Mouse (Mus musculus): ENCODE data around the gene Mfsd4a. TPM values are rescaled to one million over a fixed set of nuclear protein-coding genes. Genes with fewer than 3 reads are reported as not detected.

The Mfsd4a gene
- polyA plus RNA-seq, 1 experiment from 2014 or later = 8.7 TPM

- no peak overlapping the region for H3K27ac ChIP-seq (ENCODE audit: low read length)
- peak; percentile 70 for ATAC-seq
These were observed 12.7 kb downstream of the Mfsd4a start for GRCm38 (mm10) chr1:132055054-132055664.

GRCm38 (mm10) chr1:132054387-132054786 is 13.5 kb downstream of the Mfsd4a start:
- WGBS = 69% methylated on average over 3 of the region's 3 CpGs

More at GRCm38 (mm10) chr1:132055054-132055664, 12.7 kb downstream of the Mfsd4a start:
- H3K4me3 ChIP-seq (ENCODE audit: low read length) = no peak overlapping the region
- H3K9ac ChIP-seq (ENCODE audit: low read depth, low read length) = no peak overlapping the region
- 79% methylated on average over 7 of the region's 7 CpGs for WGBS
- H3K27me3 ChIP-seq (replicated peaks; ENCODE audit: control insufficient read depth, insufficient read depth, low read length) = no peaks in the 10 kb centered on the region
- H3K9me3 ChIP-seq (ENCODE audit: control insufficient read depth, low read length) = no peaks in the 10 kb centered on the region
- H3K36me3 ChIP-seq (ENCODE audit: control insufficient read depth, insufficient read depth, low read length) = no peaks in the 10 kb centered on the region
- H3K4me1 ChIP-seq (ENCODE audit: control insufficient read depth, insufficient read depth, low read length) = peaks cover 8% of the 10 kb centered on the region
- no peak overlapping the region for H3K4me2 ChIP-seq (ENCODE audit: low read depth, low read length)

GRCm38 (mm10) chr1:132051746-132052145 is 16.1 kb downstream of the Mfsd4a start:
- Histone ChIP-seq H3K27ac (ENCODE audit: low read length) (no peak overlapping the region), H3K27me3 (replicated peaks; ENCODE audit: control insufficient read depth, insufficient read depth, low read length) (no peaks in the 10 kb centered on the region), H3K9ac (ENCODE audit: low read depth, low read length) (no peak overlapping the region), H3K4me1 (ENCODE audit: control insufficient read depth, insufficient read depth, low read length) (no peaks in the 10 kb centered on the region), H3K36me3 (ENCODE audit: control insufficient read depth, insufficient read depth, low read length) (no peaks in the 10 kb centered on the region), H3K4me2 (ENCODE audit: low read depth, low read length) (no peak overlapping the region), H3K4me3 (ENCODE audit: low read length) (no peak overlapping the region), H3K9me3 (ENCODE audit: control insufficient read depth, low read length) (no peaks in the 10 kb centered on the region)
- WGBS = 84% methylated on average over 3 of the region's 3 CpGs
- no peak for ATAC-seq

More at GRCm38 (mm10) chr1:132054387-132054786, 13.5 kb downstream of the Mfsd4a start:
- Histone ChIP-seq H3K27me3 (replicated peaks; ENCODE audit: control insufficient read depth, insufficient read depth, low read length) (no peaks in the 10 kb centered on the region), H3K4me3 (ENCODE audit: low read length) (no peak overlapping the region), H3K9me3 (ENCODE audit: control insufficient read depth, low read length) (no peaks in the 10 kb centered on the region), H3K27ac (ENCODE audit: low read length) (no peak overlapping the region), H3K9ac (ENCODE audit: low read depth, low read length) (no peak overlapping the region), H3K4me1 (ENCODE audit: control insufficient read depth, insufficient read depth, low read length) (peaks cover 8% of the 10 kb centered on the region), H3K4me2 (ENCODE audit: low read depth, low read length) (no peak overlapping the region), H3K36me3 (ENCODE audit: control insufficient read depth, insufficient read depth, low read length) (no peaks in the 10 kb centered on the region)
- ATAC-seq = no peak

- peak; percentile 41 for ATAC-seq
- Histone ChIP-seq H3K4me2 (ENCODE audit: low read depth, low read length) (no peak overlapping the region), H3K9me3 (ENCODE audit: control insufficient read depth, low read length) (no peaks in the 10 kb centered on the region), H3K36me3 (ENCODE audit: control insufficient read depth, insufficient read depth, low read length) (no peaks in the 10 kb centered on the region), H3K27me3 (replicated peaks; ENCODE audit: control insufficient read depth, insufficient read depth, low read length) (no peaks in the 10 kb centered on the region), H3K4me1 (ENCODE audit: control insufficient read depth, insufficient read depth, low read length) (no peaks in the 10 kb centered on the region), H3K27ac (ENCODE audit: low read length) (no peak overlapping the region), H3K9ac (ENCODE audit: low read depth, low read length) (no peak overlapping the region), H3K4me3 (ENCODE audit: low read length) (no peak overlapping the region)
- WGBS = 23% methylated on average over 15 of the region's 15 CpGs
These were observed 21.6 kb downstream of the Mfsd4a start for GRCm38 (mm10) chr1:132046143-132046735.

DNA sequence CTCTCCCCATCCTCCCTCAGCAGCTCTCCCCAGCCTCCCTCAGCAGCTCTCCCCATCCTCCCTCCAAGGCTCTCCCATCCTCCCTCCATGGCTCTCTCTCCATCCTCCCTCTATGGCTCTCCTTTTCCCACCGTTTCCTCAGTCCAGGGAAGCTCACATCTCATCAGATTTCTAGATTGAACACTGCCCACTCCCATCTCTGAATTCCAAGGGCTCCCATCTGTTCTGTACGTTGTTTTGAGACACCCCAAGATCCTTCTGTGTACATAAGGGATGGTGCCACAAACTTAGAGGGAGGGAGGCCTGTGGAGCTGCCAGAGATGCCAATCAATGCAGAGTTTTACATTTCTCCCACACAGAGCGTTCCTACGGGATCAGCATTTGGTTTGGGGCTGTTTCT is 24.1 kb downstream of the Mfsd4a start:
- Histone ChIP-seq H3K4me3 (ENCODE audit: low read length) (no peak overlapping the region), H3K9ac (ENCODE audit: low read depth, low read length) (no peak overlapping the region), H3K4me1 (ENCODE audit: control insufficient read depth, insufficient read depth, low read length) (no peaks in the 10 kb centered on the region), H3K27ac (ENCODE audit: low read length) (no peak overlapping the region), H3K27me3 (replicated peaks; ENCODE audit: control insufficient read depth, insufficient read depth, low read length) (no peaks in the 10 kb centered on the region), H3K4me2 (ENCODE audit: low read depth, low read length) (no peak overlapping the region), H3K9me3 (ENCODE audit: control insufficient read depth, low read length) (no peaks in the 10 kb centered on the region), H3K36me3 (ENCODE audit: control insufficient read depth, insufficient read depth, low read length) (no peaks in the 10 kb centered on the region)
- no peak for ATAC-seq
- WGBS = 78% methylated on average over 4 of the region's 4 CpGs

DNA sequence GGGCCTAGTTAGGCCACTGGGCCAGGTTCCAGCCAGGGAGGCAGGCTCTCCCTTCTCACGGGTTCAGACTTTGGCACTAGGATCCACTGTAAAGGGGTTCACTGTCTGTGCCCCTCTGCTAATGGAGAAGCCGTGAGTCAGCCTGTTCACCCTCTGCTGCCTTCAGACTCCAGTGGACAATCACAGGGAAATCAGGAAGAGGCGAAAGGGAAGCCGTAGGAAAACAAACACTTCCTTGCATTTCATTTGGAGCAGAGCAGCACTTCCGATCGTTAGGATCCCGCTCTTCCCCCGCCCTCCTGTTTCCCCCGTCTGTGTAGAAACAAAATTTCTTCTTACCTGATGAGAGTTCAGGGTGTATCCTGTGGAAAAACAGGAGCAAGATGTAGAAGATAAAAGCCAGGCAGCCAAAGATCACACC is 27.7 kb downstream of the Mfsd4a start:
- Histone ChIP-seq H3K9ac (ENCODE audit: low read depth, low read length) (no peak overlapping the region), H3K4me3 (ENCODE audit: low read length) (no peak overlapping the region), H3K27me3 (replicated peaks; ENCODE audit: control insufficient read depth, insufficient read depth, low read length) (no peaks in the 10 kb centered on the region), H3K9me3 (ENCODE audit: control insufficient read depth, low read length) (no peaks in the 10 kb centered on the region), H3K4me1 (ENCODE audit: control insufficient read depth, insufficient read depth, low read length) (0 out of 2 replicates have a peak, but pooled peaks cover under 1% of the 10 kb centered on the region), H3K4me2 (ENCODE audit: low read depth, low read length) (no peak overlapping the region), H3K36me3 (ENCODE audit: control insufficient read depth, insufficient read depth, low read length) (no peaks in the 10 kb centered on the region), H3K27ac (ENCODE audit: low read length) (peak overlapping the region; percentile 27; the same call in 1 of the 2 replicates)
- ATAC-seq = peak; percentile 30; the same call in 1 of the 2 replicates
- WGBS = 65% methylated on average over 9 of the region's 9 CpGs

DNA sequence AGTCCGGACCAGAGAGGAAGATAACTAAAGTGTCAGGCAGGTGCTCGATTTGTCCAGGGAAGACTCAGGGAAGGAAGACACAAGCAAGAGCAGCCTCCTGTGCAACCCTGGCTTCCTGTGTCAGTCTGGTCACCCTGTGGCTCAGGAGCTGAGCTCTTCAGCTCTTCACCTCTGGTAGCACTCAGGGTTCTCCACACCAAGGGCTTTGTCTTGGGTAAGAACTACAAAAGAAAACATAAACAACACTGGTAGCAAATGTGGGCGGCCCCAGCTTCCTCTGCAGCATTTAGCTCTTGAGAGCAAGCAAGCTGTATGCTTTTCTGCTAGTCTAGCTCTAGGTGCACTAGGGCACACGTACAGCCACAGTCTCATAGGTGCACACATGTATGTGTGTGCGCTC is 29.1 kb downstream of the Mfsd4a start:
- Histone ChIP-seq H3K36me3 (ENCODE audit: control insufficient read depth, insufficient read depth, low read length) (no peaks in the 10 kb centered on the region), H3K9me3 (ENCODE audit: control insufficient read depth, low read length) (no peaks in the 10 kb centered on the region), H3K9ac (ENCODE audit: low read depth, low read length) (no peak overlapping the region), H3K27ac (ENCODE audit: low read length) (no peak overlapping the region), H3K27me3 (replicated peaks; ENCODE audit: control insufficient read depth, insufficient read depth, low read length) (no peaks in the 10 kb centered on the region), H3K4me1 (ENCODE audit: control insufficient read depth, insufficient read depth, low read length) (0 out of 2 replicates have a peak, but pooled peaks cover 2% of the 10 kb centered on the region), H3K4me3 (ENCODE audit: low read length) (no peak overlapping the region), H3K4me2 (ENCODE audit: low read depth, low read length) (no peak overlapping the region)
- whole genome bisulfite sequencing = 78% methylated on average over 5 of the region's 5 CpGs
- ATAC-seq = no peak

DNA sequence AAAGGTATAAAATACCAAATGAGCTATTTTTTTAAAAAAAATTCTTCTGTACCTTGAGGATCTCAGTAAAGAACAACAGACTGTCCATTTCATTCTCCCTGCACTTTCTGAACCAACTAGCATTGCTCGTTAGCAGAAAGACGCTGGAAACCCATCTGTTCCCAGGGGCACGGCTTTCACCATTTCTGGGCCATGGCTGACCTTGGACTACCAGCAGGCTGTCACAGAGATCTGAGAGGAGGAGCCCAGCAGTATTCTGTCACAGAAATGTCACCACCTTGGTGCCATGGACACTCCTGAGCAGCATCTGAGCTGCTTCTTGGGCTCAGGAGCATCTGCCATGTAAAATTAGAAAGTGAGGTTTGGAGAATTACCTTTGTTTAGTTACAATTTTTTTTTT is 30.1 kb downstream of the Mfsd4a start:
- WGBS = 83% methylated on average over 3 of the region's 3 CpGs

GRCm38 (mm10) chr1:132032172-132032571 is 35.7 kb downstream of the Mfsd4a start:
- H3K4me2 ChIP-seq (ENCODE audit: low read depth, low read length) = no peak overlapping the region
- H3K27ac ChIP-seq (ENCODE audit: low read length) = no peak overlapping the region
- 0 out of 2 replicates have a peak, but pooled peaks cover 2% of the 10 kb centered on the region for H3K4me1 ChIP-seq (ENCODE audit: control insufficient read depth, insufficient read depth, low read length)
- ATAC-seq = no peak
- no peak overlapping the region for H3K9ac ChIP-seq (ENCODE audit: low read depth, low read length)
- H3K9me3 ChIP-seq (ENCODE audit: control insufficient read depth, low read length) = no peaks in the 10 kb centered on the region
- no peaks in the 10 kb centered on the region for H3K27me3 ChIP-seq (replicated peaks; ENCODE audit: control insufficient read depth, insufficient read depth, low read length)
- H3K4me3 ChIP-seq (ENCODE audit: low read length) = no peak overlapping the region
- no peaks in the 10 kb centered on the region for H3K36me3 ChIP-seq (ENCODE audit: control insufficient read depth, insufficient read depth, low read length)
- 77% methylated on average over 7 of the region's 7 CpGs for WGBS

More for the DNA sequence above, 30.1 kb downstream of the Mfsd4a start:
- Histone ChIP-seq H3K4me1 (ENCODE audit: control insufficient read depth, insufficient read depth, low read length) (0 out of 2 replicates have a peak, but pooled peaks cover 2% of the 10 kb centered on the region), H3K4me2 (ENCODE audit: low read depth, low read length) (no peak overlapping the region), H3K27ac (ENCODE audit: low read length) (no peak overlapping the region), H3K27me3 (replicated peaks; ENCODE audit: control insufficient read depth, insufficient read depth, low read length) (no peaks in the 10 kb centered on the region), H3K4me3 (ENCODE audit: low read length) (no peak overlapping the region), H3K9me3 (ENCODE audit: control insufficient read depth, low read length) (no peaks in the 10 kb centered on the region), H3K9ac (ENCODE audit: low read depth, low read length) (no peak overlapping the region), H3K36me3 (ENCODE audit: control insufficient read depth, insufficient read depth, low read length) (no peaks in the 10 kb centered on the region)
- ATAC-seq = no peak
